Mouse (Mus musculus) telencephalon, adult 2 months (tissue): ENCODE data around the gene Gm45799.

Source experiments
- DNase-seq: peaks from one replicate; pipeline ENCODE4 v3.0.0-alpha.2; 2011; ENCODE audit warnings: low read depth, low spot score

The Gm45799 gene

GRCm38 (mm10) chr7:105641936-105642335, 1.6 kb downstream of the Gm45799 start:
- no peak for DNase-seq

GRCm38 (mm10) chr7:105650639-105651435, 10.5 kb downstream of the Gm45799 start, which contains the start of gene Dnhd1:
Dnhd1 (plus strand) TSS chr7:105650827.
- no peak for DNase-seq

DNA sequence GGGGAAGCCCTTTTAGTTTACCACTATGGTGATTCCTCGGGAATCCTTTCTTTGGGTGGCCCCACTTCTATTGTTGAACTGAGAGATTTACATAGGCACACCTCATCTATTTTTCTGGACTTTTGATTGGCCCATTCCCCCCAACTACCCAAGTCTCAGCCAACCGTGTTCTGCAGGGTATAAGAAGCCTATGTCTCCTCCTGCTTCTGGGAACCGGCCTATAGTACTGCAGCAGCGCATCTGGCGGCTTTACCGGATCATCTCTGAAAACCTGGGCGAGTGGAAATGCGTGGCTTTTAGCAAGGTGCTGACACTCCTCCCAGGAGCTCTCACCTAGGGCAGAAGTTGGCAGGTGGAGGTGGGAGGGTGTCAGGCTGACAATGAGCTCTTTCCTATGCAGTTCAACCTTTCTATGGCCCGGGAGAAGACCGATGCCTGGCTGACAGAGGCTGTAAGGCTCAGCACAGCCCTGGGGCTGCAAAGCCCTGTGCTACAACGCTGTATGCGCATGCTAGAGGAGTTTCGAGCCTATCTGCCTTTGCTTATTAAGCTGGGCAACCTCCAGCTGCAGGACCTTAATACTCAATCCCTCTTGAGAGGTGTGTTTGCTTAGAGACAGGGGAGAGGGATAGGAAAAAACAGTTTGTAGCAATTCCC, 45.3 kb downstream of the Gm45799 start:
- no peak for DNase-seq

DNA sequence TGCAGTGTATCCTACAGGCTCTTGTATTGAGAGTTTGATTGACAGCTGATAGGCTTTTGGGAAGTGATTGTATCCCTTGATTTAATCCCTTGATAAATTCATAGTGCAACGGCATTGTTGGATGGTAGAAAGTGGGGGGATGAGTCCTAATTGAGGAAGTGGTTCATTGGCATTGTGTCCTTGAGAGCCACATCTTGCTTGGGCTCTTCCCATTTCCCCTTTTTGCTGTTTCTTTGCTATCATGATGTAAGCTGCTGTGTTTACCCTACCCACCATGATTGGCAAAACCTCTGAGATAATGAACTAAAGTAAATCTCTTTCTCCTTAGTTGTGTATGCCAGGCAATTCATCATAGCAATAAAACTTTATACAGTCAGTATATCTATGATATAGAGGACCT, 50.5 kb downstream of the Gm45799 start:
- no peak for DNase-seq

DNA sequence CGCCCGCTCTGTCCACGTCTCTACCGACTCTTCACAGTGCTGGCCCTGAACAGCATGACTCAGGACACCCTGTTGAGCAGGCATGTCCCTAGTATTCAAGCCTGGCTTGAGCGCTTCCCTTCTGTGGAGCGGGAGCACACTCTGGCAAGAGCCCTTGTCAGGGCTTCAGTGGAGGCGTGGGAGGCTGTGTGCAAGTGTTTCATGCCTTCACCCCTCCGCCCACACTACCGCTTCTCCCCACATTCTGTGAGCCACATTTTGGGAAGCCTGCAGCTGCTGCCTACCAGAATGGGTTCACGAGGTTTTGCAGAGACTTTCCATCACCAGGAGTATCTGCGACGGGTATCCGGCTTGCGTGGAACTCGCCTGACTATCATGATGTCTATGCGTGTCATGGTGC, 62.8 kb downstream of the Gm45799 start:
- peak; percentile 39 for DNase-seq

DNA sequence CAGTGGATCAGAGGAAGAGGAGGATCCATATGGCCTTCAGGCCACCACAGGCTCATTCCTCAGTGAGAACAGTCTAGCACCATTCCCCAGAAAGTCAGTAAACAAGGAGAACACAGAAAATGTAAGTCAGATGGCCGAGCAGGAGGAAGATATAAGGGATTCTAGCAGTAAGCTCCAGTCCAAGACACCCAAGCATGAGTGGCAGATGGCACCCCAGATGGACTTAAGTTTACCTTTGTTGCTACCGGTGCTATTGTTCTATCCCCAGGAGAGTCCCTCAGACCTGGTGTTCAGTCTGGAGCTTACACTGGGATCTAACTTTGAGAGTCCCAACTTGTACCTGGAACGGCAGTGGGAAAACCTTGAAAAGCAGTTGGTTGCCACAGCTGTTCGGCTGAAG, 63.5 kb downstream of the Gm45799 start:
- DNase-seq, result no peak

GRCm38 (mm10) chr7:105708733-105709132, 68.4 kb downstream of the Gm45799 start:
- DNase-seq, result no peak

DNA sequence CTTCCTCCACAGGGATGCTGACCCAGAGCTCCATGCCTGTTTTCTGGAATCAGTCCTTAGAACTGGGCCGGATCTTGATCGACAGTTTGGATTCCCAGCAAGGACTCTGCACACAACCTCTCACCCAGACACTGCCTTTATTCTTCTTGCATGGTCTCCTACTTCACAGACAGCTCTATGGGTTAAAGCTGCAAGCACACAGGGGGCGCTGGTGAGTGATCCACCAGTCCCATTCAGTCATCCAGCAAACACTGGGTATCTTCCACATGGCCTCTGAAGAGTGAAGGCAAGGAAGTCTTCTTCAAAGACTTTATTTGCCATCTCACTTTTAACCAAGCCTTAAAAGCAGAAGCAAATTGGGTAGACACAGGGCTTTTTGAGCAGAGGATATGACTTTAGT, 75.0 kb downstream of the Gm45799 start:
- DNase-seq, result no peak

- no peak for DNase-seq
Measured at GRCm38 (mm10) chr7:105721916-105722315, 81.6 kb downstream of the Gm45799 start.

- peak; percentile 64 for DNase-seq
Measured at GRCm38 (mm10) chr7:105726144-105726979, 86.0 kb downstream of the Gm45799 start.

GRCm38 (mm10) chr7:105726980-105727325, 86.6 kb downstream of the Gm45799 start:
- DNase-seq, result no peak

GRCm38 (mm10) chr7:105728701-105729428, 88.5 kb downstream of the Gm45799 start:
- peak; percentile 49 for DNase-seq

GRCm38 (mm10) chr7:105733836-105734235, 93.5 kb downstream of the Gm45799 start:
- no peak for DNase-seq
